In the genomic region with DNA sequence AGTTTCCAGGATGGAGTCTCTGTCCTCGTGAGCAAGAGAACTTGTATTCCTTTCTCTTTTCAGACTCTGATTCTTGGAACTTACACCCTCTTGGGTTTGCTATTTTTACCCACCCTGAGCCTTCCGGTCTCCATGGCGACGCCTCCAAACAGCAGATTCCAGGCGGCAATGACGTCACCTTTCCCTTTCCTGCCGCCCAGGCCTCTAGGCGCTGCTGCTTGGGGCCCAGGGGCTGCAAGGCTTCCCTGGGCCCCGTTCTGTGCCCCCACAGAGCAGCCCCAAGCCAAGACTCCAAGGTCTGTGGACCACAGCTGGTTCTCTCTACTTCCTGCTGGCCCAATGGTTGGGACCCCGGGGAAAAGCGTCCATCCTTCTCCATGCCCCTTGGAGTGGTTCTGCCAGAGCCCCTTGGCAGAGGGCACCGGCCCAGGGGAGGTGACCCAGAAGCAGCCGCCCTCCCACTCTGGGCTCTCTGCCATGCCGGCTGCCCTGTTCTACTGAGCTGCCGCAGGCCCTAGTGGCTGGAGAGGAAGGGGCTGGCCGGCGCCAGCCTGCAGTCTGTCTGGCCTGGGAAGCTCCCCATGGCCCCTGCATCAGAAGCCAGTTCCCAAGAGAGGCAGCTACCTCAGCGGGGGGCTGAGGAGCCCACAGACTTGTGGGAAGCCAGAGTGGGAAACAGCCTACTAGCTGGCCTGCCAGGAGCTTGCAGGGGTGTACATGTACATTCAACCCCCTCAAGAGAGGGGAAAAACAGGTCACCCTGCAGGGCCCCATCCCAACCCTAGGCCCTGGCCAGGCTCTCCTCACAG, we compare ENCODE assay signal across 8 mouse cellular contexts. TPM values are rescaled to one million over a fixed set of nuclear protein-coding genes. Genes with fewer than 3 reads are reported as not detected.
DNase-seq lines count a peak whose midpoint lies in the region; ATAC-seq and TF ChIP-seq lines count a peak whose summit lies in the region.

No protein-coding gene starts in this region.

- ATAC-seq in embryonic facial prominence, embryonic 15.5 days (ENCODE audit: insufficient number of reproducible peaks, low FRiP score, low TSS enrichment, low read depth), result peak; percentile 81
- ATAC-seq in limb, embryonic 11.5 days (ENCODE audit: insufficient number of reproducible peaks, low FRiP score, low TSS enrichment, low read depth), result no peak
- peak; percentile 85 for ATAC-seq in midbrain, embryonic 11.5 days (ENCODE audit: low FRiP score)
- peak; percentile 83 for ATAC-seq in stomach, postnatal 0 days (ENCODE audit: low FRiP score, low TSS enrichment)

- H3K9ac ChIP-seq in embryonic facial prominence, embryonic 15.5 days, result 0 out of 2 replicates have a peak overlapping the region, but pooled peaks have one; percentile 4
- peak overlapping the region; percentile 70 for H3K9ac ChIP-seq in limb, embryonic 11.5 days (ENCODE audit: low read length)
- peak overlapping the region; percentile 66 for H3K9ac ChIP-seq in midbrain, embryonic 11.5 days (ENCODE audit: low read length)
- H3K9ac ChIP-seq in stomach, postnatal 0 days (ENCODE audit: low read length), result peak overlapping the region; percentile 63

- DNase-seq in CD4-positive helper T cell, adult 2 months (ENCODE audit: low read depth, low spot score), result peak; percentile 79
- DNase-seq in heart, embryonic 10.5 days (ENCODE audit: low spot score), result peak; percentile 95
- DNase-seq in kidney, adult 8-10 months, result peak; percentile 92
- peak; percentile 89 for DNase-seq in limb, embryonic 11.5 days (ENCODE audit: low spot score)
- peak; percentile 95 for DNase-seq in midbrain, embryonic 11.5 days (ENCODE audit: low spot score, missing footprints)
- DNase-seq in stomach, postnatal 0 days (ENCODE audit: low spot score), result peak; percentile 85

- WGBS in bone marrow, adult 2 months, result 8% methylated on average over 18 of the region's 18 CpGs
- WGBS in embryonic facial prominence, embryonic 15.5 days, result 6% methylated on average over 18 of the region's 18 CpGs
- WGBS in heart, embryonic 10.5 days, result 16% methylated on average over 18 of the region's 18 CpGs
- 28% methylated on average over 18 of the region's 18 CpGs for WGBS in limb, embryonic 11.5 days
- WGBS in midbrain, embryonic 11.5 days, result 21% methylated on average over 18 of the region's 18 CpGs
- 13% methylated on average over 18 of the region's 18 CpGs for whole genome bisulfite sequencing in stomach, postnatal 0 days

- peak overlapping the region; percentile 21 for H3K27ac ChIP-seq in bone marrow, adult 2 months (ENCODE audit: control insufficient read depth, insufficient read depth, low read depth, low read length, poor library complexity)
- H3K27ac ChIP-seq in embryonic facial prominence, embryonic 15.5 days (replicated peaks), result peak overlapping the region; percentile 99
- H3K27ac ChIP-seq in heart, embryonic 10.5 days, result peak overlapping the region; percentile 97
- peak overlapping the region; percentile 94 for H3K27ac ChIP-seq in limb, embryonic 11.5 days (replicated peaks; ENCODE audit: low read depth, low read length)
- H3K27ac ChIP-seq in midbrain, embryonic 11.5 days (ENCODE audit: low read depth, low read length), result peak overlapping the region; percentile 70
- peak overlapping the region; percentile 99 for H3K27ac ChIP-seq in stomach, postnatal 0 days (replicated peaks)

- H3K27me3 ChIP-seq in embryonic facial prominence, embryonic 15.5 days, result no peaks in the 10 kb centered on the region
- H3K27me3 ChIP-seq in heart, embryonic 10.5 days (ENCODE audit: insufficient read depth, poor library complexity, severe bottlenecking), result no peaks in the 10 kb centered on the region
- H3K27me3 ChIP-seq in limb, embryonic 11.5 days (ENCODE audit: control insufficient read depth, insufficient read depth, low read length), result no peaks in the 10 kb centered on the region
- no peaks in the 10 kb centered on the region for H3K27me3 ChIP-seq in midbrain, embryonic 11.5 days (ENCODE audit: control insufficient read depth, insufficient read depth, low read length)
- no peaks in the 10 kb centered on the region for H3K27me3 ChIP-seq in stomach, postnatal 0 days (ENCODE audit: control insufficient read depth, insufficient read depth, low read length)

- peak overlapping the region; percentile 43 for H3K4me2 ChIP-seq in embryonic facial prominence, embryonic 15.5 days (replicated peaks)
- H3K4me2 ChIP-seq in limb, embryonic 11.5 days (ENCODE audit: low read depth, severe bottlenecking), result peak overlapping the region; percentile 30
- peak overlapping the region; percentile 33 for H3K4me2 ChIP-seq in midbrain, embryonic 11.5 days
- peak overlapping the region; percentile 39 for H3K4me2 ChIP-seq in stomach, postnatal 0 days (replicated peaks; ENCODE audit: low read depth)

- no peak overlapping the region for H3K4me3 ChIP-seq in bone marrow, adult 2 months (replicated peaks; ENCODE audit: control insufficient read depth, low read depth, low read length)
- peak overlapping the region; percentile 11 for H3K4me3 ChIP-seq in embryonic facial prominence, embryonic 15.5 days (replicated peaks)
- peak overlapping the region; percentile 45 for H3K4me3 ChIP-seq in heart, embryonic 10.5 days
- H3K4me3 ChIP-seq in limb, embryonic 11.5 days (ENCODE audit: low read depth, low read length), result peak overlapping the region; percentile 5; the same call in 1 of the 2 replicates
- H3K4me3 ChIP-seq in midbrain, embryonic 11.5 days (ENCODE audit: low read depth, low read length), result no peak overlapping the region
- no peak overlapping the region for H3K4me3 ChIP-seq in stomach, postnatal 0 days (ENCODE audit: low read depth, low read length)

- no peak for TF ChIP-seq EP300 in stomach, postnatal 0 days (optimal IDR thresholded peaks at IDR 0.05)

- H3K4me1 ChIP-seq in bone marrow, adult 2 months (ENCODE audit: control insufficient read depth, insufficient read depth, low read length), result peaks cover 7% of the 10 kb centered on the region
- peaks cover 62% of the 10 kb centered on the region for H3K4me1 ChIP-seq in embryonic facial prominence, embryonic 15.5 days
- H3K4me1 ChIP-seq in heart, embryonic 10.5 days, result peaks cover 57% of the 10 kb centered on the region
- H3K4me1 ChIP-seq in limb, embryonic 11.5 days (ENCODE audit: control insufficient read depth, insufficient read depth, low read length), result peaks cover 35% of the 10 kb centered on the region
- peaks cover 18% of the 10 kb centered on the region for H3K4me1 ChIP-seq in midbrain, embryonic 11.5 days (ENCODE audit: control insufficient read depth, insufficient read depth, low read length)
- peaks cover 31% of the 10 kb centered on the region for H3K4me1 ChIP-seq in stomach, postnatal 0 days (replicated peaks; ENCODE audit: control insufficient read depth, insufficient read depth)

- TF ChIP-seq POLR2A in bone marrow, adult 2 months (IDR thresholded peaks at IDR 0.05; ENCODE audit: borderline replicate concordance, control insufficient read depth, low read depth, low read length), result no peak

- TF ChIP-seq CTCF in bone marrow, adult 2 months (IDR thresholded peaks at IDR 0.05; ENCODE audit: control insufficient read depth, insufficient read depth, low read length), result no peak
- peak; percentile 44 for TF ChIP-seq CTCF in stomach, postnatal 0 days (IDR thresholded peaks at IDR 0.05; ENCODE audit: low read depth)

- H3K36me3 ChIP-seq in embryonic facial prominence, embryonic 15.5 days, result no peaks in the 10 kb centered on the region
- no peaks in the 10 kb centered on the region for H3K36me3 ChIP-seq in heart, embryonic 10.5 days
- no peaks in the 10 kb centered on the region for H3K36me3 ChIP-seq in limb, embryonic 11.5 days (ENCODE audit: control insufficient read depth, insufficient read depth, low read length)
- H3K36me3 ChIP-seq in midbrain, embryonic 11.5 days (ENCODE audit: control insufficient read depth, insufficient read depth, low read length), result no peaks in the 10 kb centered on the region
- H3K36me3 ChIP-seq in stomach, postnatal 0 days (ENCODE audit: control insufficient read depth, insufficient read depth, low read length), result no peaks in the 10 kb centered on the region

- no peaks in the 10 kb centered on the region for H3K9me3 ChIP-seq in embryonic facial prominence, embryonic 15.5 days (replicated peaks)
- no peaks in the 10 kb centered on the region for H3K9me3 ChIP-seq in heart, embryonic 10.5 days
- H3K9me3 ChIP-seq in limb, embryonic 11.5 days (ENCODE audit: control insufficient read depth, low read length), result no peaks in the 10 kb centered on the region
- no peaks in the 10 kb centered on the region for H3K9me3 ChIP-seq in midbrain, embryonic 11.5 days (ENCODE audit: control insufficient read depth, low read length)
- H3K9me3 ChIP-seq in stomach, postnatal 0 days (ENCODE audit: control insufficient read depth, low read length), result no peaks in the 10 kb centered on the region

RNA-seq across cellular contexts. Expression of a gene that starts 13.1 kb away (rescaled TPM):
- 7.0 and 10.4 TPM in 2 replicates for polyA plus RNA-seq in bone marrow, adult 2 months (2011; ENCODE audit: insufficient read depth, insufficient read length, low replicate concordance, missing spikeins)
- polyA plus RNA-seq in embryonic facial prominence, embryonic 15.5 days (2015; fragmentation: Nextera tagmentation; extraction: Ambion mirVana), result 24.4 and 26.3 TPM in 2 replicates
- polyA plus RNA-seq in heart, embryonic 10.5 days (2016; fragmentation: Nextera tagmentation; extraction: Ambion mirVana), result 7.5 and 11.3 TPM in 2 replicates
- polyA plus RNA-seq in limb, embryonic 11.5 days (2014; fragmentation: Nextera tagmentation; extraction: Ambion mirVana), result 17.7 and 17.8 TPM in 2 replicates
- polyA plus RNA-seq in midbrain, embryonic 11.5 days (2014; fragmentation: Nextera tagmentation; extraction: Ambion mirVana), result 12.7 and 13.6 TPM in 2 replicates
- 9.7 and 10.8 TPM in 2 replicates for polyA plus RNA-seq in stomach, postnatal 0 days (2015; fragmentation: Nextera tagmentation; extraction: Ambion mirVana)

RNA-seq across cellular contexts. Expression of a gene that starts 14.1 kb away (rescaled TPM):
- polyA plus RNA-seq in bone marrow, adult 2 months (2011; ENCODE audit: insufficient read depth, insufficient read length, low replicate concordance, missing spikeins), result 19.3 and 29.3 TPM in 2 replicates
- polyA plus RNA-seq in embryonic facial prominence, embryonic 15.5 days (2015; fragmentation: Nextera tagmentation; extraction: Ambion mirVana), result 74.9 and 75.0 TPM in 2 replicates
- polyA plus RNA-seq in heart, embryonic 10.5 days (2016; fragmentation: Nextera tagmentation; extraction: Ambion mirVana), result 77.0 and 87.4 TPM in 2 replicates
- polyA plus RNA-seq in limb, embryonic 11.5 days (2014; fragmentation: Nextera tagmentation; extraction: Ambion mirVana), result 103 and 104 TPM in 2 replicates
- 101 and 110 TPM in 2 replicates for polyA plus RNA-seq in midbrain, embryonic 11.5 days (2014; fragmentation: Nextera tagmentation; extraction: Ambion mirVana)
- 43.5 and 46.3 TPM in 2 replicates for polyA plus RNA-seq in stomach, postnatal 0 days (2015; fragmentation: Nextera tagmentation; extraction: Ambion mirVana)

Comparison
In these comparisons a context has a peak if more than half of its experiments do, and no peak if none do; other contexts are left out.
1. H3K27ac ChIP-seq: peak in every context shown above with its lines; median percentile 99 in embryonic facial prominence, embryonic 15.5 days; 99 in stomach, postnatal 0 days; 97 in heart, embryonic 10.5 days; 94 in limb, embryonic 11.5 days; 70 in midbrain, embryonic 11.5 days; 21 in bone marrow, adult 2 months.
2. H3K4me3 ChIP-seq: peak in embryonic facial prominence, embryonic 15.5 days (single experiment), heart, embryonic 10.5 days (single experiment) and limb, embryonic 11.5 days (single experiment); none in bone marrow, adult 2 months (single experiment), midbrain, embryonic 11.5 days (single experiment) and stomach, postnatal 0 days (single experiment).
3. H3K9ac ChIP-seq: peak in every context shown above with its lines; median percentile 70 in limb, embryonic 11.5 days; 66 in midbrain, embryonic 11.5 days; 63 in stomach, postnatal 0 days; 4 in embryonic facial prominence, embryonic 15.5 days.
4. Peak in every context shown above with its lines, with median percentiles within 50 percentile points of each other: DNase-seq and H3K4me2 ChIP-seq.